Mouse (Mus musculus) limb, embryonic 13.5 days (tissue): Measurements from ENCODE around the gene Cdk12. TPM values are rescaled to one million over a fixed set of nuclear protein-coding genes. Genes with fewer than 3 reads are reported as not detected.
"Not testable (repeated sequence)": the region's sequence is repeated elsewhere in the genome, so short reads cannot be mapped to it uniquely, and the experiment has no call there.

Source experiments
- ATAC-seq: fragments of 200-750 bp; cut with Nextera tagmentation; 2 replicates; pipeline ENCODE4 v1.8.0; 2017; ENCODE audit warnings: low read depth, moderate number of reproducible peaks, moderate TSS enrichment; ENCODE audit not compliant: low FRiP score
- H3K27ac ChIP-seq: fragments of 300-500 bp; sonication (generic); 2 replicates; pipeline ENCODE4 v1.5.1; 2015; ENCODE audit warnings: inconsistent platforms, mild to moderate bottlenecking, moderate library complexity
- H3K27me3 ChIP-seq: fragments of 300-500 bp; sonication (generic); 2 replicates; pipeline ENCODE4 v1.6.1; 2015; ENCODE audit warnings: mild to moderate bottlenecking, inconsistent platforms
- H3K36me3 ChIP-seq: fragments of 300-500 bp; sonication (generic); 2 replicates; pipeline ENCODE4 v1.6.1; 2015; ENCODE audit warnings: inconsistent platforms, mild to moderate bottlenecking, moderate library complexity
- H3K4me1 ChIP-seq: fragments of 300-500 bp; sonication (generic); 2 replicates; pipeline ENCODE4 v1.6.1; 2015; ENCODE audit warnings: inconsistent platforms
- H3K4me2 ChIP-seq: fragments of 300-500 bp; sonication (generic); replicated peaks from 2 replicates; pipeline ENCODE4 v1.6.1; 2015; ENCODE audit warnings: inconsistent platforms, mild to moderate bottlenecking, moderate library complexity
- H3K4me3 ChIP-seq: fragments of 300-500 bp; sonication (generic); 2 replicates; pipeline ENCODE4 v1.5.1; 2015; ENCODE audit warnings: moderate library complexity, mild to moderate bottlenecking, inconsistent platforms
- H3K9ac ChIP-seq: fragments of 300-500 bp; sonication (generic); 2 replicates; pipeline ENCODE4 v1.6.1; 2015; ENCODE audit warnings: mild to moderate bottlenecking, inconsistent platforms
- H3K9me3 ChIP-seq: fragments of 300-500 bp; sonication (generic); 2 replicates; pipeline ENCODE4 v1.6.1; 2016; ENCODE audit warnings: inconsistent platforms
- WGBS: fragments of 180-500 bp; shearing (Covaris S2); methylation state at CpG from one replicate; pipeline ENCODE4 v1.1.7; 2015; 5-methylcytosine and 5-hydroxymethylcytosine counted together
- polyA plus RNA-seq: library from polyadenylated mRNA; unstranded; fragments of >200 nt; fragmentation: Nextera tagmentation; extraction: Ambion mirVana; gene quantifications from 2 replicates; pipeline ENCODE4 v1.2.1, GENCODE M21; 2015

Gene Cdk12
- polyA plus RNA-seq: 13.1 TPM in 2 replicates

- peaks cover 14% of the 10 kb centered on the region for H3K4me1 ChIP-seq
- peaks cover 6% of the 10 kb centered on the region for H3K36me3 ChIP-seq
- H3K27ac ChIP-seq: peak within 1 kb of the TSS; percentile 100
- no peaks in the 10 kb centered on the region for H3K27me3 ChIP-seq
- H3K4me3 ChIP-seq: peak within 1 kb of the TSS; percentile 92
- WGBS: under 1% methylated on average over 55 of the region's 63 CpGs
- H3K9ac ChIP-seq: peak within 1 kb of the TSS; percentile 100
- H3K4me2 ChIP-seq: peak within 1 kb of the TSS; percentile 96
- no peaks in the 10 kb centered on the region for H3K9me3 ChIP-seq
- ATAC-seq: peak; percentile 93
Observed at GRCm38 (mm10) chr11:98202641-98203350, at the start of gene Cdk12. Cdk12 (plus strand) TSS chr11:98203059.

- H3K36me3 ChIP-seq: peaks cover 61% of the 10 kb centered on the region
- H3K4me3 ChIP-seq: no peak overlapping the region
- no peaks in the 10 kb centered on the region for H3K4me1 ChIP-seq
- H3K9ac ChIP-seq: no peak overlapping the region
- ATAC-seq: no peak
- 86% methylated on average over 6 of the region's 6 CpGs for WGBS
- no peak overlapping the region for H3K4me2 ChIP-seq
- no peaks in the 10 kb centered on the region for H3K9me3 ChIP-seq
- H3K27me3 ChIP-seq: no peaks in the 10 kb centered on the region
- no peak overlapping the region for H3K27ac ChIP-seq
Observed at GRCm38 (mm10) chr11:98155094-98155493, 47.8 kb upstream of the Cdk12 start.

- peaks cover 84% of the 10 kb centered on the region for H3K36me3 ChIP-seq
- ATAC-seq: no peak
Observed at GRCm38 (mm10) chr11:98168400-98168799, 34.5 kb upstream of the Cdk12 start.

GRCm38 (mm10) chr11:98182149-98182548 lies 20.7 kb upstream of the Cdk12 start:
- ATAC-seq, H3K4me3 ChIP-seq: not testable (repeated sequence)
- 95% methylated on average over 3 of the region's 3 CpGs for WGBS

More at GRCm38 (mm10) chr11:98168400-98168799, 34.5 kb upstream of the Cdk12 start:
- Histone ChIP-seq H3K9me3 (no peaks in the 10 kb centered on the region), H3K4me3 (no peak overlapping the region), H3K27ac (no peak overlapping the region), H3K27me3 (no peaks in the 10 kb centered on the region), H3K9ac (no peak overlapping the region), H3K4me2 (no peak overlapping the region), H3K4me1 (no peaks in the 10 kb centered on the region)
- WGBS: 72% methylated on average over 1 of the region's 1 CpGs

GRCm38 (mm10) chr11:98187640-98188395 lies 15.0 kb upstream of the Cdk12 start:
- no peak for ATAC-seq

More at GRCm38 (mm10) chr11:98182149-98182548, 20.7 kb upstream of the Cdk12 start:
- not testable (repeated sequence) for H3K9me3 ChIP-seq, H3K9ac ChIP-seq, H3K4me1 ChIP-seq, H3K4me2 ChIP-seq, H3K27me3 ChIP-seq, H3K27ac ChIP-seq
- H3K36me3 ChIP-seq: peaks cover 89% of the 10 kb centered on the region

GRCm38 (mm10) chr11:98190820-98191219 lies 12.0 kb upstream of the Cdk12 start:
- Histone ChIP-seq H3K36me3 (peaks cover 47% of the 10 kb centered on the region), H3K4me3 (no peak overlapping the region), H3K27ac (no peak overlapping the region), H3K9ac (no peak overlapping the region), H3K4me1 (peaks cover 14% of the 10 kb centered on the region), H3K9me3 (no peaks in the 10 kb centered on the region), H3K27me3 (no peaks in the 10 kb centered on the region), H3K4me2 (no peak overlapping the region)
- ATAC-seq: no peak
- 89% methylated on average over 5 of the region's 5 CpGs for WGBS

More at GRCm38 (mm10) chr11:98187640-98188395, 15.0 kb upstream of the Cdk12 start:
- 94% methylated on average over 9 of the region's 9 CpGs for WGBS
- no peak overlapping the region for H3K9ac ChIP-seq
- no peak overlapping the region for H3K27ac ChIP-seq
- no peak overlapping the region for H3K4me3 ChIP-seq
- H3K27me3 ChIP-seq: no peaks in the 10 kb centered on the region
- peaks cover 72% of the 10 kb centered on the region for H3K36me3 ChIP-seq
- H3K4me1 ChIP-seq: peaks cover 14% of the 10 kb centered on the region
- no peak overlapping the region for H3K4me2 ChIP-seq
- H3K9me3 ChIP-seq: no peaks in the 10 kb centered on the region

GRCm38 (mm10) chr11:98192901-98193805 lies 9.7 kb upstream of the Cdk12 start, which contains the start of gene Med1:
Med1 (minus strand) TSS chr11:98193293.
- H3K9me3 ChIP-seq: no peaks in the 10 kb centered on the region
- H3K27me3 ChIP-seq: no peaks in the 10 kb centered on the region
- peaks cover 26% of the 10 kb centered on the region for H3K36me3 ChIP-seq
- peak within 1 kb of the TSS; percentile 81 for H3K4me3 ChIP-seq
- peak within 1 kb of the TSS; percentile 86 for H3K9ac ChIP-seq
- peak within 1 kb of the TSS; percentile 89 for H3K27ac ChIP-seq
- H3K4me1 ChIP-seq: peaks cover 14% of the 10 kb centered on the region
- WGBS: under 1% methylated on average over 53 of the region's 53 CpGs
- peak within 1 kb of the TSS; percentile 88 for H3K4me2 ChIP-seq
- peak; percentile 99 for ATAC-seq

GRCm38 (mm10) chr11:98201791-98202640 lies 843 bp upstream of the Cdk12 start:
- no peak for ATAC-seq

GRCm38 (mm10) chr11:98203351-98203911 lies 572 bp downstream of the Cdk12 start:
- Histone ChIP-seq H3K27me3 (no peaks in the 10 kb centered on the region), H3K4me3 (peak overlapping the region; percentile 92), H3K9ac (peak overlapping the region; percentile 100), H3K9me3 (no peaks in the 10 kb centered on the region), H3K27ac (peak overlapping the region; percentile 100), H3K36me3 (peaks cover 12% of the 10 kb centered on the region), H3K4me1 (peaks cover 14% of the 10 kb centered on the region), H3K4me2 (peak overlapping the region; percentile 96)
- peak; percentile 30; the same call in 1 of the 2 replicates for ATAC-seq
- under 1% methylated on average over 37 of the region's 37 CpGs for WGBS

More at GRCm38 (mm10) chr11:98201791-98202640, 843 bp upstream of the Cdk12 start:
- Histone ChIP-seq H3K4me2 (peak overlapping the region; percentile 96), H3K4me3 (peak overlapping the region; percentile 92), H3K27ac (peak overlapping the region; percentile 79), H3K9me3 (no peaks in the 10 kb centered on the region), H3K36me3 (peaks cover 3% of the 10 kb centered on the region; the same call in 1 of the 2 replicates), H3K4me1 (peaks cover 10% of the 10 kb centered on the region), H3K27me3 (no peaks in the 10 kb centered on the region), H3K9ac (peak overlapping the region; percentile 77)
- WGBS: 4% methylated on average over 27 of the region's 27 CpGs

- ATAC-seq: no peak
- peak overlapping the region; percentile 92 for H3K4me3 ChIP-seq
- H3K9ac ChIP-seq: peak overlapping the region; percentile 100
- peaks cover 14% of the 10 kb centered on the region for H3K4me1 ChIP-seq
- 1% methylated on average over 16 of the region's 16 CpGs for WGBS
- peak overlapping the region; percentile 100; the same call in 1 of the 2 replicates for H3K27ac ChIP-seq
- no peaks in the 10 kb centered on the region for H3K27me3 ChIP-seq
- H3K9me3 ChIP-seq: no peaks in the 10 kb centered on the region
- peaks cover 18% of the 10 kb centered on the region for H3K36me3 ChIP-seq
- peak overlapping the region; percentile 96 for H3K4me2 ChIP-seq
Observed at GRCm38 (mm10) chr11:98203931-98204421, 1.1 kb downstream of the Cdk12 start.
